Mouse (Mus musculus) erythroblast, embryonic 14.5 days (primary cell): Measurements from ENCODE around the gene Angptl8.

Experiments
- GATA1 ChIP-seq: IDR thresholded peaks from 2 replicates; pipeline ENCODE4 v1.6.1; 2012; ENCODE audit warnings: low read length, inconsistent platforms, mixed read lengths
- TAL1 ChIP-seq: IDR thresholded peaks from 3 replicates; pipeline ENCODE4 v1.6.1; 2012; ENCODE audit warnings: low read length, inconsistent platforms, mixed read lengths

DNA sequence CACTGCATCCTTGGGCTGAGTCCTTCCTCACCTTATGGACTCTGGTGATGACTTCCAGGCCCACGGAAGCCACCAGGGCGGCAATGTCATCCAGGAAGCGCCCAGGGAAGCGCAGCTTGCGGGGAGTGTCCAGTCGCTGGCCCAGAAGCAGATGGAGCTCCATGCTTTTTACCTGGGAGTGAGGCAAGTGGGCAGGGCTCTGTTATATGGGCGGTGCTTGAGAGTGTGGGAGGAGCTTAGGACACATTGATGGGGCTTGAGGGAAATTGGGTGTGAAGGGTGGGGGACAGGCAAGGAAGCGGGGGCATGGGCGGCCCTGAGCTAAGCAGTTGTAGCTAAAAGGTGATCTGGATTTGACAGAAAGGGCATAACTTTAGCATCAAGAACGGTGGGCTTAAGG is 10.9 kb upstream of the Angptl8 start:
- TF ChIP-seq GATA1 (no peak), TAL1 (no peak)
